Mouse (Mus musculus) heart, embryonic 16.5 days (tissue): ENCODE measurements at regions not wholly inside any gene's neighbourhood (a gene's known extent, or its start where the extent isn't known, plus 50 kb on each side); places are given as distances from the start of the nearest gene placed in this dataset.

Experiments
- ATAC-seq: fragments of 200-750 bp; cut with Nextera tagmentation; replicated peaks from 2 replicates; pipeline ENCODE4 v1.8.0; 2017; ENCODE audit warnings: moderate number of reproducible peaks; ENCODE audit not compliant: insufficient read depth, low FRiP score; ENCODE audit errors: extremely low read depth
- H3K27ac ChIP-seq: fragments of 300-500 bp; sonication (generic); 2 replicates; pipeline ENCODE4 v1.5.1; 2014; ENCODE audit warnings: mild to moderate bottlenecking, low read length, control low read depth, moderate library complexity
- H3K27me3 ChIP-seq: fragments of 300-500 bp; sonication (generic); 2 replicates; pipeline ENCODE4 v1.6.1; 2014; ENCODE audit warnings: low read length, mixed read lengths; ENCODE audit not compliant: control insufficient read depth, insufficient read depth
- H3K36me3 ChIP-seq: fragments of 300-500 bp; sonication (generic); 2 replicates; pipeline ENCODE4 v1.6.1; 2014; ENCODE audit not compliant: control insufficient read depth, insufficient read depth
- H3K4me1 ChIP-seq: fragments of 300-500 bp; sonication (generic); 2 replicates; pipeline ENCODE4 v1.6.1; 2014; ENCODE audit warnings: low read length, mixed read lengths; ENCODE audit not compliant: control insufficient read depth, insufficient read depth
- H3K4me2 ChIP-seq: fragments of 300-500 bp; sonication (generic); 2 replicates; pipeline ENCODE4 v1.6.1; 2014; ENCODE audit warnings: low read depth, mild to moderate bottlenecking, control low read depth, low read length
- H3K4me3 ChIP-seq: fragments of 300-500 bp; sonication (generic); 2 replicates; pipeline ENCODE4 v1.5.1; 2014; ENCODE audit warnings: mild to moderate bottlenecking, control low read depth, low read length
- H3K9ac ChIP-seq: fragments of 300-500 bp; sonication (generic); 2 replicates; pipeline ENCODE4 v1.6.1; 2014; ENCODE audit warnings: low read length, control low read depth
- H3K9me3 ChIP-seq: fragments of 300-500 bp; sonication (generic); replicated peaks from 2 replicates; pipeline ENCODE4 v1.6.1; 2016; ENCODE audit warnings: low read length; ENCODE audit not compliant: control insufficient read depth
- WGBS: fragments of 180-500 bp; shearing (Covaris S2); extraction: QIAGEN DNeasy Blood & Tissue Kit; methylation state at CpG from one replicate; pipeline ENCODE4 v1.1.7; 2014; 5-methylcytosine and 5-hydroxymethylcytosine counted together

DNA sequence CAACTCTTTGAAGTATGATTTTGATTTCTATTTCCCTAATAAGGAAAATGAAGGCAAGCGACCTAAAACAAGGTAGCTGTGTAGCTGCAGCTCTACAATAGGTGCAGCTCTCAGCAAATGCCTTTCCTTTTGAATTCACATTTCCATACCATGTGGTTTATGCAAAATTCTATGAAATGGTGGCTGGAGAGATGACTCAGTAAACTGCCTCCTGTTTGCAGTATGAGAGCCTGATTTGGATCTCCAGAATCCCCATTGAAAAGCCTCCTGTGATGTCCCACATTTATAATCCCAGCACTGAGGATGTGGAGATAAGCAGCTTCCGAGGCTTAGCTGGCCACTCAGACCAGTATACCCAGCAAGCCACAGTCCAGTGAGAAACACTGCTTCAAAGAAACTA is 59.6 kb downstream of the Npy1r start:
- Histone ChIP-seq H3K4me1 (peaks cover 10% of the 10 kb centered on the region), H3K9ac (no peak overlapping the region), H3K36me3 (no peaks in the 10 kb centered on the region), H3K9me3 (no peaks in the 10 kb centered on the region), H3K4me2 (no peak overlapping the region), H3K27me3 (no peaks in the 10 kb centered on the region), H3K4me3 (no peak overlapping the region), H3K27ac (no peak overlapping the region)
- WGBS, result 83% methylated on average over 2 of the region's 2 CpGs
- ATAC-seq, result no peak

DNA sequence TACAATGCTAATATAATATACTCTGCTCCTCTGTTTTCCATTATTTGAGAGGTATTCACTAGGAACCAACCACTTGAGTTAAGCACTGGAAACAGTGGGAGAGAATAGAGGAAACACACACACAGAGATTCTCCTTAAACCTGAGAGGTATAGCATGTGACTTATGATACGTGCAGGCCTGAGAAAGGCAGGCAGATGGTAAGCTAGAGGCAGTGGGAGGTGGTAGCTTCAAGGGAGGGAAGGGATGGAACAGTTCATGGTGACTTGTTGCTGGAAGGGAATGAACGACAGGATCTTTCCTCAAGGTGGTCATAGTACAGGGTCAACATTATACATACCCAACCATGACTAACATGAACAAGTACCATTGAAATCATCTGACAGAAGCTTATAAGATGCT is 60.8 kb downstream of the Npy1r start:
- Histone ChIP-seq H3K4me1 (peaks cover 10% of the 10 kb centered on the region), H3K27ac (no peak overlapping the region), H3K4me2 (no peak overlapping the region), H3K36me3 (no peaks in the 10 kb centered on the region), H3K4me3 (no peak overlapping the region), H3K9me3 (no peaks in the 10 kb centered on the region), H3K9ac (no peak overlapping the region), H3K27me3 (no peaks in the 10 kb centered on the region)
- WGBS, result 77% methylated on average over 2 of the region's 2 CpGs
- ATAC-seq, result no peak

- Histone ChIP-seq H3K9ac (no peak overlapping the region), H3K27me3 (no peaks in the 10 kb centered on the region), H3K4me3 (no peak overlapping the region), H3K27ac (no peak overlapping the region), H3K36me3 (no peaks in the 10 kb centered on the region), H3K4me2 (no peak overlapping the region), H3K4me1 (peaks cover 10% of the 10 kb centered on the region), H3K9me3 (no peaks in the 10 kb centered on the region)
- no peak for ATAC-seq
- WGBS, result 87% methylated on average over 2 of the region's 2 CpGs
Measured at GRCm38 (mm10) chr8:66758519-66758918, 61.5 kb downstream of the Npy1r start.

GRCm38 (mm10) chr8:66759716-66760115 is 62.7 kb downstream of the Npy1r start:
- Histone ChIP-seq H3K9ac (no peak overlapping the region), H3K27ac (peak overlapping the region; percentile 52; the same call in 1 of the 2 replicates), H3K9me3 (no peaks in the 10 kb centered on the region), H3K36me3 (no peaks in the 10 kb centered on the region), H3K27me3 (no peaks in the 10 kb centered on the region), H3K4me3 (no peak overlapping the region), H3K4me2 (no peak overlapping the region), H3K4me1 (peaks cover 10% of the 10 kb centered on the region)
- peak; percentile 78 for ATAC-seq

- Histone ChIP-seq H3K9me3 (no peaks in the 10 kb centered on the region), H3K4me3 (no peak overlapping the region), H3K27me3 (no peaks in the 10 kb centered on the region), H3K9ac (no peak overlapping the region), H3K4me2 (no peak overlapping the region), H3K36me3 (no peaks in the 10 kb centered on the region), H3K4me1 (peaks cover 10% of the 10 kb centered on the region), H3K27ac (no peak overlapping the region)
- no peak for ATAC-seq
- WGBS, result 27% methylated on average over 3 of the region's 3 CpGs
Measured at GRCm38 (mm10) chr8:66760958-66761583, 64.1 kb downstream of the Npy1r start.

DNA sequence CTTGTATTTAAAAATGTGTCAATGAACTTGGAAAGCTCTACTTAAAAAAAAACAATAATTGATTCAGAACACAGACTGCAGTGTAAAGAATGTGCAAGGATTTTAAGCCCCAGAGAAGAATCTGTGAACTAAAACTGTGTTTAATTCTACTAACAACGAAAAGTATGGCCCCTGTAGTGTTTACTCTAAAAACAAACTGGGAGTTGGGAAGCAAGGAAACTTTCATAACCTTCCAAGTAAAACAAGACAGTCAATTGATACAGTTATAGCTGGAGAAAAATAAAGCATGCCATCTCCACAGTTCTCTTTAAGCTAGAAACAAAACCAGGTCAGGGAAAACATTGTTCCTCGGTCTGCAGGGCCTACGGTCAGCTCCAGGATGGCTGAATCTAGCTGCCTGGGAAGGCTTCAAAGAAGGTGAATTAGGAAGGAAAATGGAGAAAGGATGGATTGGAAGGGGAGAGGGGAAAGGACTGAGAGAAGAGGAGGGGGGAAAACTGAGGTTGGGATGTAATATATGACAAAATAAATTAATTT is 68.1 kb downstream of the Npy1r start:
- no peak overlapping the region for H3K27ac ChIP-seq
- no peaks in the 10 kb centered on the region for H3K9me3 ChIP-seq
- no peak for ATAC-seq
- H3K4me2 ChIP-seq, result no peak overlapping the region
- H3K27me3 ChIP-seq, result no peaks in the 10 kb centered on the region
- H3K4me3 ChIP-seq, result no peak overlapping the region
- no peaks in the 10 kb centered on the region for H3K36me3 ChIP-seq
- peaks cover 7% of the 10 kb centered on the region for H3K4me1 ChIP-seq
- 59% methylated on average over 3 of the region's 3 CpGs for whole genome bisulfite sequencing
- H3K9ac ChIP-seq, result no peak overlapping the region

DNA sequence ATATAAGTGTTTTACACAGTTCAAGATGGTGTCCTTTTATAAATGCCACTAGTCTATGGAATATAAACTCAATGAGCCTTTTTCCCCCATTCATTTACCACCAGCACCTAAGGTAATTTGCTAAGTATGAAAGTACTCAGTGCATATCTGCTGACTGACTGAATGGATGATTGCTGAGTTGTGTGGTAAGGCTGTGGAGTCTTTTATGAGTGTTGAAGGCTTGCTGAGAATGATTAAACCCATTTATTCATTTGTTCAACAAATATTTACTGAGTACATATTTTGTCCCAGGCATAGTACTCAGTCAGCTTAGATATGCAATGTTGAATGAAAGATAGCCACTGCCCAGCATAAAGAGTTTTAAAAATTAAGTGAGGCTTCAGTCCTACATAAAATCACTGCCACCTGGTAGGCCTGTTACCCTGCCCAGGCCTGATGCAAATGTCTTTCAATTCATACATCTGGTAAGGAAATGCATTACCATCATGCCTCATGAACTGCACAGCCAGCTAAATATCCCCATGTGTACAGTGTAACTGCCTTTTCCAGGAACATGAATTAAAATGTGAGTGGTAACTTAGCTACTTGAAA is 71.5 kb downstream of the Npy1r start:
- no peaks in the 10 kb centered on the region for H3K36me3 ChIP-seq
- H3K9ac ChIP-seq, result no peak overlapping the region
- H3K4me2 ChIP-seq, result no peak overlapping the region
- peaks cover 8% of the 10 kb centered on the region for H3K4me1 ChIP-seq
- H3K4me3 ChIP-seq, result no peak overlapping the region
- ATAC-seq, result no peak
- H3K27ac ChIP-seq, result no peak overlapping the region
- no peaks in the 10 kb centered on the region for H3K9me3 ChIP-seq
- no peaks in the 10 kb centered on the region for H3K27me3 ChIP-seq

DNA sequence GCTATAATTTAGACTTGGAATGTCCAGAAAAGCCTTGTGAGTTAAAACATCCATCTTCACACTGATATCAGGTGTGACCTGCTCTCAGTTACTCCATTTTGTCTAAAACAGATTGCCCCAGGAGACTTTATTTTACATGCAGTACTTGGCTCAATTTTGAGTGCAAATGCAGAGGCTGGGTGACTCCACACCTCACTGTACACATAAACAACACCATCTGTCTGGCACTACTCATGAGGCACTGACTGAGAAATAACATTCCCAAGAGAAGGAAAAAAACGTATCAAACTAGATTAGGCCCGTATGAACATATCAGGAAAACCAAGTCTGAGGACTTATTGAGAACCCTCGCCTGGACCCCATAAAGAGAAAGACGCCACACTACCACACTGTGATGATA is 74.1 kb downstream of the Npy1r start:
- Histone ChIP-seq H3K36me3 (no peaks in the 10 kb centered on the region), H3K4me2 (no peak overlapping the region), H3K4me3 (no peak overlapping the region), H3K4me1 (peaks cover 8% of the 10 kb centered on the region), H3K9ac (no peak overlapping the region), H3K27ac (no peak overlapping the region), H3K9me3 (no peaks in the 10 kb centered on the region), H3K27me3 (no peaks in the 10 kb centered on the region)
- no peak for ATAC-seq
- 61% methylated on average over 4 of the region's 4 CpGs for WGBS

DNA sequence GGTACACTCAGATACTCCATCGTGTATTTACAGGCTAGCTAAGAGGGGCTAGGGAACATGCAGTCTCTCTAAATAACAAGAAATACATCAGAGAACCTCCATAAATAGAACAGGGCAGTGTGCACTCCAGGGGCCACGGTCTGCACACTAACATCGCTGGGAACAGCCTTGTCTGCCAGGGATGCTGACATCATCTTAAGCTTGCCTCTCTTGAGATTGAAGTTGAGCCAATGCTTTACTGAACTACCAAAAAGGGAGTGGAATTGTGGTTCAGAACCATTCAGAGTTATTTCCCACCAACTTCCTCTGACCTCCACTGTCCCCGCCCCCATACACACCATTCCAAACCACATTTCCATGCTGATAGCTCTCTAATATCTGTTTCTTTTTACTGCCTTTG is 75.7 kb downstream of the Npy1r start:
- Histone ChIP-seq H3K4me1 (peaks cover 8% of the 10 kb centered on the region), H3K36me3 (no peaks in the 10 kb centered on the region), H3K4me3 (no peak overlapping the region), H3K27me3 (no peaks in the 10 kb centered on the region), H3K9ac (no peak overlapping the region; the same call in 1 of the 2 replicates), H3K27ac (peak overlapping the region; percentile 83), H3K4me2 (peak overlapping the region; percentile 38; the same call in 1 of the 2 replicates), H3K9me3 (no peaks in the 10 kb centered on the region)
- 31% methylated on average over 4 of the region's 4 CpGs for WGBS
- ATAC-seq, result peak; percentile 95
